Mouse (Mus musculus) bone marrow, adult 2 months (tissue): ENCODE data around the gene Dnajc5.

Source experiments
- CTCF ChIP-seq: fragments of 200-500 bp; IDR thresholded peaks from 2 replicates; pipeline ENCODE4 v1.5.1; 2011; ENCODE audit warnings: low read length, control low read depth; ENCODE audit not compliant: control insufficient read depth, insufficient read depth
- POLR2A ChIP-seq: fragments of 200-500 bp; IDR thresholded peaks from 2 replicates; pipeline ENCODE4 v1.6.1; 2011; ENCODE audit warnings: low read depth, mild to moderate bottlenecking, control low read depth, low read length, borderline replicate concordance; ENCODE audit not compliant: control insufficient read depth

DNA sequence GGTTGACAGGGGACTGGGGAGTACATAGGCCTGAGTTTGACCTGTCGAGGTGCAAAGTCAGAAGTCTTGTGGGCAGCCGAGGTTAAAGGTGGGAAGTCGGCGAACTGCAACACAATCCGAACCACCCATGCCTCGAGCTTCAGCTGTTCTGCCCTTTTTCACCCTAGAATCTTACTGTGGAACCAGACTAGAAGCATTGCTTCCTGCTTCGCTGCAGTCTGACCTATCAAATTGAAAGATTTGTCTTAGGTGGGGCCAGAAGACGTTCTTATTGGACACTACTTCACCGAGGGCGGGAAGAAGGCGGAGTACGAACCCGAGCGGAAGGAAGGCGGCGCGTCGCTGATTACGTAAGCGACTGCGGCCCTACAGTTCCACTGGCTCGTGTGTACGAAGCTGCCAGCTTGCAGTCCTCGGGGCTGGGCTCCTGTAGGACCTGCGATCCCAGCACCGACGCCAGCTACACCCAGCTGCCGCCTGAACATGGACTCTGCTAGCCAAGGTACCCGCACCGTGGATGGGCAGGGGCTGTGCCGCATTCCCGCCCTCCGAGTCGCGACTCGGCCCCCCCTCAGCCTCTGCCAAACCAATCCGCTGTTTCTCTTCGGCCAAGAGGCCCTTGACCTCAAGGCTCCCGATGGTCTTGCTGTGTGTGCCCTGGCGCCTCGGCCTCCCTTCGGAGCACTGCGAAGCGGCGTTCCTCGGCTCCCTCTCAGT lies 23.3 kb upstream of the Dnajc5 start, which contains the start of gene Tpd52l2:
- TF ChIP-seq CTCF (no peak; the same call in 1 of the 2 replicates), POLR2A (peak; percentile 80)
